Mouse (Mus musculus): ENCODE measurements around the gene Lysmd4. TPM values are rescaled to one million over a fixed set of nuclear protein-coding genes. Genes with fewer than 3 reads are reported as not detected.

Lysmd4 gene
- polyA plus RNA-seq, 1 experiment from 2014 or later = 9.6 TPM

- Histone ChIP-seq H3K9ac (ENCODE audit: low read depth, low read length) (no peak overlapping the region), H3K4me2 (replicated peaks; ENCODE audit: low read depth) (no peak overlapping the region), H3K36me3 (ENCODE audit: control insufficient read depth, insufficient read depth) (no peaks in the 10 kb centered on the region), H3K4me3 (ENCODE audit: low read depth, low read length) (no peak overlapping the region), H3K27ac (ENCODE audit: low read depth, low read length) (no peak overlapping the region), H3K27me3 (replicated peaks; ENCODE audit: control insufficient read depth, insufficient read depth, low read length) (no peaks in the 10 kb centered on the region), H3K9me3 (ENCODE audit: control insufficient read depth) (no peaks in the 10 kb centered on the region), H3K4me1 (replicated peaks; ENCODE audit: control insufficient read depth, insufficient read depth, low read length) (no peaks in the 10 kb centered on the region)
- WGBS = 50% methylated on average over 1 of the region's 1 CpGs
- TF ChIP-seq CTCF (IDR thresholded peaks at IDR 0.05; ENCODE audit: low read depth) = no peak
- no peak for ATAC-seq
Measured at GRCm38 (mm10) chr7:67296419-67296818, 74.1 kb downstream of the Lysmd4 start.

GRCm38 (mm10) chr7:67304937-67305336 is 82.6 kb downstream of the Lysmd4 start:
- Histone ChIP-seq H3K27ac (ENCODE audit: low read depth, low read length) (no peak overlapping the region), H3K9ac (ENCODE audit: low read depth, low read length) (no peak overlapping the region), H3K4me3 (ENCODE audit: low read depth, low read length) (no peak overlapping the region), H3K4me2 (replicated peaks; ENCODE audit: low read depth) (no peak overlapping the region), H3K4me1 (replicated peaks; ENCODE audit: control insufficient read depth, insufficient read depth, low read length) (no peaks in the 10 kb centered on the region), H3K36me3 (ENCODE audit: control insufficient read depth, insufficient read depth) (no peaks in the 10 kb centered on the region), H3K27me3 (replicated peaks; ENCODE audit: control insufficient read depth, insufficient read depth, low read length) (no peaks in the 10 kb centered on the region), H3K9me3 (ENCODE audit: control insufficient read depth) (no peaks in the 10 kb centered on the region)
- no peak for ATAC-seq
- 52% methylated on average over 3 of the region's 3 CpGs for WGBS
- no peak for TF ChIP-seq CTCF (IDR thresholded peaks at IDR 0.05; ENCODE audit: low read depth)

- H3K9ac ChIP-seq (ENCODE audit: low read depth, low read length) = no peak overlapping the region
- no peaks in the 10 kb centered on the region for H3K36me3 ChIP-seq (ENCODE audit: control insufficient read depth, insufficient read depth)
- H3K27ac ChIP-seq (ENCODE audit: low read depth, low read length) = no peak overlapping the region
- no peaks in the 10 kb centered on the region for H3K9me3 ChIP-seq (ENCODE audit: control insufficient read depth)
- WGBS = 73% methylated on average over 3 of the region's 3 CpGs
- H3K27me3 ChIP-seq (replicated peaks; ENCODE audit: control insufficient read depth, insufficient read depth, low read length) = no peaks in the 10 kb centered on the region
- no peak overlapping the region for H3K4me2 ChIP-seq (replicated peaks; ENCODE audit: low read depth)
- TF ChIP-seq CTCF (IDR thresholded peaks at IDR 0.05; ENCODE audit: low read depth) = no peak
- ATAC-seq = no peak
- H3K4me3 ChIP-seq (ENCODE audit: low read depth, low read length) = no peak overlapping the region
- H3K4me1 ChIP-seq (replicated peaks; ENCODE audit: control insufficient read depth, insufficient read depth, low read length) = no peaks in the 10 kb centered on the region
Measured at GRCm38 (mm10) chr7:67307078-67307477, 84.7 kb downstream of the Lysmd4 start.

- TF ChIP-seq CTCF (IDR thresholded peaks at IDR 0.05; ENCODE audit: low read depth) = no peak
- 96% methylated on average over 2 of the region's 2 CpGs for WGBS
- Histone ChIP-seq H3K27me3 (replicated peaks; ENCODE audit: control insufficient read depth, insufficient read depth, low read length) (no peaks in the 10 kb centered on the region), H3K9ac (ENCODE audit: low read depth, low read length) (no peak overlapping the region), H3K27ac (ENCODE audit: low read depth, low read length) (no peak overlapping the region), H3K4me3 (ENCODE audit: low read depth, low read length) (no peak overlapping the region), H3K4me2 (replicated peaks; ENCODE audit: low read depth) (no peak overlapping the region), H3K36me3 (ENCODE audit: control insufficient read depth, insufficient read depth) (no peaks in the 10 kb centered on the region), H3K9me3 (ENCODE audit: control insufficient read depth) (no peaks in the 10 kb centered on the region), H3K4me1 (replicated peaks; ENCODE audit: control insufficient read depth, insufficient read depth, low read length) (no peaks in the 10 kb centered on the region)
- ATAC-seq = no peak
Measured at GRCm38 (mm10) chr7:67308102-67308501, 85.8 kb downstream of the Lysmd4 start.

- Histone ChIP-seq H3K9me3 (ENCODE audit: control insufficient read depth) (no peaks in the 10 kb centered on the region), H3K9ac (ENCODE audit: low read depth, low read length) (no peak overlapping the region), H3K36me3 (ENCODE audit: control insufficient read depth, insufficient read depth) (peaks cover 6% of the 10 kb centered on the region; the same call in 1 of the 2 replicates), H3K4me3 (ENCODE audit: low read depth, low read length) (no peak overlapping the region), H3K27me3 (replicated peaks; ENCODE audit: control insufficient read depth, insufficient read depth, low read length) (no peaks in the 10 kb centered on the region), H3K4me1 (replicated peaks; ENCODE audit: control insufficient read depth, insufficient read depth, low read length) (no peaks in the 10 kb centered on the region), H3K4me2 (replicated peaks; ENCODE audit: low read depth) (no peak overlapping the region), H3K27ac (ENCODE audit: low read depth, low read length) (no peak overlapping the region)
- 36% methylated on average over 2 of the region's 2 CpGs for WGBS
- no peak for TF ChIP-seq CTCF (IDR thresholded peaks at IDR 0.05; ENCODE audit: low read depth)
- ATAC-seq = no peak
Measured at GRCm38 (mm10) chr7:67310151-67310550, 87.8 kb downstream of the Lysmd4 start.

- H3K4me3 ChIP-seq (ENCODE audit: low read depth, low read length) = no peak overlapping the region
Measured at GRCm38 (mm10) chr7:67313200-67313599, 90.9 kb downstream of the Lysmd4 start.

GRCm38 (mm10) chr7:67318697-67319096 is 96.4 kb downstream of the Lysmd4 start:
- Histone ChIP-seq H3K4me1 (replicated peaks; ENCODE audit: control insufficient read depth, insufficient read depth, low read length) (no peaks in the 10 kb centered on the region), H3K4me2 (replicated peaks; ENCODE audit: low read depth) (no peak overlapping the region), H3K9me3 (ENCODE audit: control insufficient read depth) (no peaks in the 10 kb centered on the region), H3K27ac (ENCODE audit: low read depth, low read length) (no peak overlapping the region), H3K9ac (ENCODE audit: low read depth, low read length) (no peak overlapping the region), H3K27me3 (replicated peaks; ENCODE audit: control insufficient read depth, insufficient read depth, low read length) (no peaks in the 10 kb centered on the region), H3K36me3 (ENCODE audit: control insufficient read depth, insufficient read depth) (peaks cover 3% of the 10 kb centered on the region; the same call in 1 of the 2 replicates), H3K4me3 (ENCODE audit: low read depth, low read length) (no peak overlapping the region)
- no peak for TF ChIP-seq CTCF (IDR thresholded peaks at IDR 0.05; ENCODE audit: low read depth)
- ATAC-seq = no peak

More at GRCm38 (mm10) chr7:67313200-67313599, 90.9 kb downstream of the Lysmd4 start:
- H3K9ac ChIP-seq (ENCODE audit: low read depth, low read length) = no peak overlapping the region
- no peak overlapping the region for H3K4me2 ChIP-seq (replicated peaks; ENCODE audit: low read depth)
- no peak overlapping the region for H3K27ac ChIP-seq (ENCODE audit: low read depth, low read length)
- peaks cover 6% of the 10 kb centered on the region; the same call in 1 of the 2 replicates for H3K36me3 ChIP-seq (ENCODE audit: control insufficient read depth, insufficient read depth)
- H3K9me3 ChIP-seq (ENCODE audit: control insufficient read depth) = no peaks in the 10 kb centered on the region
- H3K4me1 ChIP-seq (replicated peaks; ENCODE audit: control insufficient read depth, insufficient read depth, low read length) = no peaks in the 10 kb centered on the region
- no peak for ATAC-seq
- TF ChIP-seq CTCF (IDR thresholded peaks at IDR 0.05; ENCODE audit: low read depth) = no peak
- WGBS = 87% methylated on average over 3 of the region's 3 CpGs
- H3K27me3 ChIP-seq (replicated peaks; ENCODE audit: control insufficient read depth, insufficient read depth, low read length) = no peaks in the 10 kb centered on the region
